Mouse (Mus musculus) adrenal gland, postnatal 4 days (tissue): ENCODE results near the gene Cmss1. TPM values are rescaled to one million over a fixed set of nuclear protein-coding genes. Genes with fewer than 3 reads are reported as not detected.

ENCODE experiments used
- DNase-seq, 2 experiments: peaks; one replicate each; pipeline ENCODE4 v3.0.0; 2021 to 2022; ENCODE audit warnings: low spot score in 2 of 2, mixed read lengths in 2 of 2
- total RNA-seq, 2 experiments: library from RNA; stranded (reverse); gene quantifications; 2 replicates each; pipeline ENCODE4 v1.2.3; 2021

The Cmss1 gene
- total RNA-seq, 2 experiments from 2014 or later = 22.8 to 24.4 TPM

DNA sequence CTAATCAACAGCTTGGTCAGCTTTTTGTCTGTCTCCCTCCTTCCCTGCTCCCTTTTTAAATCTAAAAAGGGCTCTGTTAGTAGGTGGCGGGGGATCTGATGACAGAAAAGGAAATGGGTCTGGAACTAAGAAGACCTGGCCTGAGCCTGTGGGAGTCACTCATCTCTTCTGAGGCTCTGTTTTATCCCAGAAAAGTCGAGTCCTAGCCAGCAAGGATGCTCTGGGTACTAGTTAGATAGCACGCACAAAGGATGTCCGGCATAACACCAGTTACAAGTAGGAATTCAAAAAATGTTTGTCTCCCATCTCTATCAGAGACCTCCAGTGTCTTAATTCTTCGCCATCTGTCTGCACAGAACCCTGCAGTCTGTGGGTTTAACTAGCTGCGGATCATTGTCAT is 301.2 kb downstream of the Cmss1 start:
- no peak for DNase-seq

DNA sequence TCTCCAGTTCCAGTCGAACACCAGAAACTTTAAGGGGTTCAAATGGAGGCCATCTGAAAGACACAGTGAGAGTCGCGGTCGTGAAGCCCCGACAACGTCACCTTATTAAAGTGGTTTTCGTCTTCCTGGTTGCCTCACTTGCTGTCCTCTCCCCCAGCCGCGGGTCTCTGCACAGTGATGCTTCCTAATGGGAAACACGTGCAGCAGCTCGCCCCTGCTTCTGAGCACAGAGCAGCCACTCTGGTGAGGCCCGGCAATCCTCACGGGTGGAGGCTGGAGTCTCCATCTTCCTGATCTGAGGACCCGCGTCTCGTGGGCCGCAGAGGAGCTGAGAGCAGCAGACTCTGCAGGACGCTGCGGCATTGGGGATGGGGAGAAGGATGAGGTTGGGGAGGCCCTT is 302.9 kb downstream of the Cmss1 start:
- no peak for DNase-seq

DNA sequence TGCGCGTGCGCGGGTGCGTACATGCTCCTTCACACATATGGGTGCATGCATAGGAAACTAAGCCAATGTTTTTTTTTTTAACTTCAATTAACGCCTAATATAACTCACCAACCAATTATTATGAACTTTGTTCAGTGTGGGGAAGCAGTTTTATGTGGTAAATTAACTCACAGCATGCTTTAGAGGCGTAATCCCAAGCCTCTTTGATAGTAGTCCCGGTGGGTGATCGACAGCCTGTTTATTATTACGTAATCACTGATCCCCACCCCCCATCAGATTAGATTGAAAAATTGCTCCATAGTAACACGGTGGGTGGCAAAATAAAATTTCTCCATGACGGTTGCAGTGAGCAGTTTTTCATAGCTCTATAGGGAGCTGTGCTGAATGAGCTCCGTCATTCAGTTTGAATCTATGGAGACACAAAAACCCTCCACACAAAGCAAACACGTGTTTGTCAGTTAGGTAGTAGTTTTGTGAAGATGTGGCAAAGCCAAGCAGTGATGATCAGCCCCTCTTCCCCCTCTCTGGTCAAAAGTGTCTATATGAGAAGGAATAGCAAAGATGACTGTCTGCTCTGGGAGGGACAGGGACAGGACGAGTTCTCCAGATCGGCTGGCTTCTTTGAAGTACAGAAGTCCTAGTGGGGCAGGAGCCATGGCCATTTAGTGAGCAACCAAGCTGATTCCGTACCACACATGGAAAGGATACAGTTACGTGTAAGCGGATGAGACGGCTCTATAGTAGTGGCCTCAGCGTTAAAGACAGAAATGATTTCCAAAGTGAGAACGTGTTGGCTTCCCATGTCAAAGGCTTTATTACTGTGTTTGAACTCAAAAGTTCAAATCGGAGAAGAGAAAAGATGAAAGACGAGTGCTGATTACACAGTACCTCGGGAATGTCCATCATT is 303.6 kb downstream of the Cmss1 start:
- no peak for DNase-seq

- DNase-seq = no peak
These were observed 305.1 kb downstream of the Cmss1 start for GRCm38 (mm10) chr16:57301512-57302115.

- DNase-seq = no peak
These were observed 311.3 kb downstream of the Cmss1 start for GRCm38 (mm10) chr16:57295216-57295934.

GRCm38 (mm10) chr16:57292765-57293164 is 313.9 kb downstream of the Cmss1 start, which contains the start of gene Tmem30c:
Tmem30c (minus strand) TSS chr16:57292865.
- DNase-seq = no peak

GRCm38 (mm10) chr16:57292296-57292695 is 314.4 kb downstream of the Cmss1 start:
- no peak for DNase-seq

- DNase-seq = no peak
These were observed 315.0 kb downstream of the Cmss1 start for GRCm38 (mm10) chr16:57291696-57292095.

- DNase-seq = no peak
These were observed 325.2 kb downstream of the Cmss1 start for GRCm38 (mm10) chr16:57281417-57281816.

GRCm38 (mm10) chr16:57280221-57281217 is 326.1 kb downstream of the Cmss1 start:
- DNase-seq = no peak

- DNase-seq = no peak
These were observed 327.6 kb downstream of the Cmss1 start for GRCm38 (mm10) chr16:57278976-57279626.

GRCm38 (mm10) chr16:57269751-57270150 is 336.9 kb downstream of the Cmss1 start:
- no peak for DNase-seq

DNA sequence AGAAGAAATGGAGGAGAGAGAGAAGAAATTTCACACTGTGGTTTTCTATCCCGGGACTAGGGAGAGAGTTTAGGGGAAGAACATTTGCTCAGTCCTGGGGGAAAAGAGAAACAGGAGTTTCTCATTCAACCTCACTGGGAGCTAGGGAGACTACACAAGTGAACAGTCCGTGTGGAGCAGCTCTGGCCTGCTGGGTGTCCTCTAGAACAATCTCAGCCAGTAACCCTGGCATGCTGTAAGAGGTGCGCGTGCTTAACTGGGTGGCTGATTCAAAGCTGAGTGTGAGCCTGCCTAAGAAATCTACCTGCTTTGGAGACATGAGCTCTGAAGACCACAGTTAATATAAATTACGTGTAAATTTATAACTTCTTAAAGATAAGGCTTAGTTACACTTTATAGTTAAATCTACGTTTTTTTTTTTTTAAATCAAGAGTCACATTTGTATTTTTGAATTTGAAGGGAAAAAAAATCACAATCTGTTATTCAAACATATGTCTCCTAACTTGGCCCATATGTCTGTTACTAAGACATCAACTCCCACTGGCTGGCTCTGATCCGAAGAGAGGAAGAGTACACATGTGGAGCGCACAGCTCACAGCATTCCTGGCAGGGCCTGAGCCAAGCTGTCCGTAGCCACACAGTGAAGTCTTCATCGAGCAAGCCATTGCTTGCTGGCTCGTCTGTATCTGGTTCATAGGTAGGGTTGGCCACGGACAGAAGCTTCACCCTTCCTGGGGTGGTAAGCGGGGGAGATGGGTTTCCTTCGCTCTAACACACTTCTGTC is 338.4 kb downstream of the Cmss1 start:
- no peak for DNase-seq

- no peak for DNase-seq
These were observed 339.6 kb downstream of the Cmss1 start for GRCm38 (mm10) chr16:57267068-57267467.

- DNase-seq = no peak
These were observed 346.5 kb downstream of the Cmss1 start for GRCm38 (mm10) chr16:57260152-57260551.

DNA sequence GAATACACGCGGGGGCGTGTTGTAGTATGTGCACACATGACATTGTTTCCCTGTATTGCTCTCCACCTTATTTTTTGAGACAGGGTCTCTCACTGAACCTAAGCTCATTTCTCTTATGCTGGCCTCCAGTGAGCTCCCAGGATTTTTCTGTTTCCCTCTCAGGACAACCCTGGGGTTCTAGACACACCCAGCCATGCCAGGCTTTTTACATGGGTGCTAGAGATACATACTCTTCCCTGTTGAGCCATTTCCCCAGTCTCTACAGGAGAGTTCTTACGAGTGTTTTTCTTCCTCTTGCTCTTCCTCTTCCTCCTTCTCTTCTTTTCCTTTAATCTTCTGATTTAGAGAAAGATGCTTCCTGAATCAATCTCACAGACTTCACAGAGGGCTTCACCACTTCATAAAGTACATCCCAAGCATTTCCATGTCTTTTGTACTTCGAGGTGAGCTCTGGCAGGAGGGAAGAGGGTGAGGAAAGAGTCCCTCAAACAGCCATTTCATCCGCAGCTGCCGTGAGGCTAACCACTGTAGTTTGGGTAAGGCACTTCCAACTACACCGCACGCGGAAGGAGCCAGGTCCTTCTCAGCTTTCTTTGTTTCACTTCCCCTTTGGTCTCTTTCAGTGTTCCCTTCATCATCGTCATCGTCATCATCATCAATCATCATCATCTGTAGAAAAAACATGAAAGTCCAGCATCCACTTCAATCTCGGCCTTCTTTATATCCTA is 347.1 kb downstream of the Cmss1 start:
- no peak for DNase-seq
